Mouse (Mus musculus) E14TG2a.4 (cell line): ENCODE measurements at regions not wholly inside any gene's neighbourhood (a gene's known extent, or its start where the extent isn't known, plus 50 kb on each side); places are given as distances from the start of the nearest gene placed in this dataset.

Experiments
- CTCF ChIP-seq: conservative IDR thresholded peaks from 2 replicates; pipeline ENCODE4 v1.5.1; 2014; ENCODE audit warnings: low read length
- POU5F1 ChIP-seq: IDR thresholded peaks from 2 replicates; pipeline ENCODE4 v1.6.1; 2014; ENCODE audit warnings: low read length, borderline replicate concordance

- no peak for TF ChIP-seq CTCF
- TF ChIP-seq POU5F1: no peak
These were observed 135.9 kb downstream of the Wdr11 start for GRCm38 (mm10) chr7:129727559-129727958.
